Mouse (Mus musculus) MEL (cell line): ENCODE measurements around the gene Rad51ap1. TPM values are rescaled to one million over a fixed set of nuclear protein-coding genes. Genes with fewer than 3 reads are reported as not detected.

ENCODE experiments used
- DNase-seq: peaks from one replicate; pipeline ENCODE4 v3.0.0; 2011; ENCODE audit warnings: low read depth, low spot score
- H3K27ac ChIP-seq: 2 replicates; pipeline ENCODE4 v1.5.1; 2012; ENCODE audit warnings: low read depth, mild to moderate bottlenecking, control low read depth, low read length, moderate library complexity; ENCODE audit not compliant: control insufficient read depth
- H3K27me3 ChIP-seq, 2 experiments: fragments of 150-350 bp in 1 of 2; sonication (generic) in 1 of 2; 2 replicates each; pipeline ENCODE4 v1.6.1; 2012; ENCODE audit warnings: low read length in 2 of 2, mild to moderate bottlenecking in 2 of 2, improper control_type of control experiment in 1 of 2, moderate library complexity in 1 of 2; ENCODE audit not compliant: insufficient read depth in 2 of 2, control insufficient read depth in 1 of 2
- H3K36me3 ChIP-seq, 2 experiments: 2 replicates each; pipeline ENCODE4 v1.6.1; 2012 to 2014; ENCODE audit warnings: low read length in 2 of 2, improper control_type of control experiment in 1 of 2, inconsistent platforms in 1 of 2, mild to moderate bottlenecking in 1 of 2; ENCODE audit not compliant: insufficient read depth in 2 of 2, control insufficient read depth in 1 of 2
- H3K4me1 ChIP-seq, 2 experiments: fragments of 150-350 bp in 1 of 2; sonication (generic) in 1 of 2; 2 replicates each; pipeline ENCODE4 v1.6.1; 2012; ENCODE audit warnings: low read length in 2 of 2, improper control_type of control experiment in 1 of 2, mild to moderate bottlenecking in 1 of 2; ENCODE audit not compliant: insufficient read depth in 2 of 2, control insufficient read depth in 1 of 2
- H3K4me3 ChIP-seq, 2 experiments: fragments of 150-350 bp in 1 of 2; sonication (generic) in 1 of 2; 2 replicates each; pipeline ENCODE4 v1.5.1; 2012; ENCODE audit warnings: low read depth in 2 of 2, low read length in 2 of 2, mild to moderate bottlenecking in 2 of 2, moderate library complexity in 2 of 2, control low read depth in 1 of 2, improper control_type of control experiment in 1 of 2; ENCODE audit not compliant: control insufficient read depth in 1 of 2, insufficient read depth in 1 of 2
- H3K79me2 ChIP-seq: 2 replicates; pipeline ENCODE4 v1.6.1; 2012; ENCODE audit warnings: mild to moderate bottlenecking, low read length, moderate library complexity; ENCODE audit not compliant: control insufficient read depth, poor library complexity, insufficient read depth
- H3K9ac ChIP-seq: 2 replicates; pipeline ENCODE4 v1.6.1; 2012; ENCODE audit warnings: low read depth, mild to moderate bottlenecking, control low read depth, low read length, moderate library complexity; ENCODE audit not compliant: control insufficient read depth, poor library complexity, severe bottlenecking
- H3K9me3 ChIP-seq: fragments of 150-350 bp; sonication (generic); replicated peaks from 2 replicates; pipeline ENCODE4 v1.6.1; 2012; ENCODE audit warnings: mild to moderate bottlenecking, low read length, improper control_type of control experiment, moderate library complexity; ENCODE audit not compliant: insufficient read depth
- BHLHE40 ChIP-seq: IDR thresholded peaks from 2 replicates; pipeline ENCODE4 v1.6.1; 2012; ENCODE audit warnings: low read depth, mild to moderate bottlenecking, inconsistent platforms, low read length, improper control_type of control experiment, borderline replicate concordance
- CHD1 ChIP-seq: IDR thresholded peaks from 2 replicates; pipeline ENCODE4 v1.6.1; 2012; ENCODE audit warnings: low read depth, mild to moderate bottlenecking, inconsistent platforms, low read length, improper control_type of control experiment
- CHD2 ChIP-seq: IDR thresholded peaks from 2 replicates; pipeline ENCODE4 v1.6.1; 2011; ENCODE audit warnings: low read length, improper control_type of control experiment
- EP300 ChIP-seq, 2 experiments: IDR thresholded peaks; 2 replicates each; pipeline ENCODE4 v1.6.1; 2011; ENCODE audit warnings: improper control_type of control experiment in 2 of 2, low read length in 2 of 2, low read depth in 1 of 2, mild to moderate bottlenecking in 1 of 2
- ETS1 ChIP-seq: IDR thresholded peaks from 2 replicates; pipeline ENCODE4 v1.6.1; 2012; ENCODE audit warnings: low read depth, mild to moderate bottlenecking, inconsistent platforms, low read length, improper control_type of control experiment, moderate library complexity
- GABPA ChIP-seq: IDR thresholded peaks from 2 replicates; pipeline ENCODE4 v1.6.1; 2012; ENCODE audit warnings: low read depth, mild to moderate bottlenecking, inconsistent platforms, low read length, improper control_type of control experiment, moderate library complexity
- GATA1 ChIP-seq: IDR thresholded peaks from 2 replicates; pipeline ENCODE4 v1.6.1; 2011; ENCODE audit warnings: low read depth, low read length, improper control_type of control experiment
- HCFC1 ChIP-seq: IDR thresholded peaks from 2 replicates; pipeline ENCODE4 v1.6.1; 2012; ENCODE audit warnings: low read depth, mild to moderate bottlenecking, inconsistent platforms, low read length, improper control_type of control experiment, moderate library complexity
- KAT2A ChIP-seq: conservative IDR thresholded peaks from 2 replicates; pipeline ENCODE4 v1.6.1; 2012; ENCODE audit warnings: low read depth, low read length, improper control_type of control experiment, inconsistent platforms
- MAX ChIP-seq: IDR thresholded peaks from 2 replicates; pipeline ENCODE4 v1.6.1; 2011; ENCODE audit warnings: low read length, improper control_type of control experiment
- MAZ ChIP-seq: IDR thresholded peaks from 2 replicates; pipeline ENCODE4 v1.6.1; 2012; ENCODE audit warnings: low read depth, mild to moderate bottlenecking, inconsistent platforms, low read length, improper control_type of control experiment
- MXI1 ChIP-seq: IDR thresholded peaks from 2 replicates; pipeline ENCODE4 v1.6.1; 2011; ENCODE audit warnings: mild to moderate bottlenecking, low read depth, low read length, improper control_type of control experiment
- MYC ChIP-seq: IDR thresholded peaks from 2 replicates; pipeline ENCODE4 v1.6.1; 2011; ENCODE audit warnings: low read depth, mild to moderate bottlenecking, low read length, improper control_type of control experiment, moderate library complexity
- NELFE ChIP-seq: IDR thresholded peaks from 2 replicates; pipeline ENCODE4 v1.6.1; 2011; ENCODE audit warnings: low read depth, low read length, improper control_type of control experiment
- POLR2AphosphoS2 ChIP-seq: IDR thresholded peaks from 2 replicates; pipeline ENCODE4 v1.6.1; 2011; ENCODE audit warnings: low read length, improper control_type of control experiment
- POLR2AphosphoS5 ChIP-seq: IDR thresholded peaks from 2 replicates; pipeline ENCODE4 v1.6.1; 2012; ENCODE audit warnings: low read depth, borderline replicate concordance, mild to moderate bottlenecking, inconsistent platforms, low read length, moderate library complexity, mixed read lengths
- RAD21 ChIP-seq: IDR thresholded peaks from 2 replicates; pipeline ENCODE4 v1.6.1; 2011; ENCODE audit warnings: mild to moderate bottlenecking, low read depth, low read length, improper control_type of control experiment
- RCOR1 ChIP-seq: IDR thresholded peaks from 2 replicates; pipeline ENCODE4 v1.6.1; 2012; ENCODE audit warnings: low read depth, mild to moderate bottlenecking, inconsistent platforms, low read length, improper control_type of control experiment
- SIN3A ChIP-seq: IDR thresholded peaks from 2 replicates; pipeline ENCODE4 v1.6.1; 2012; ENCODE audit warnings: low read length, improper control_type of control experiment, inconsistent platforms
- SMC3 ChIP-seq: IDR thresholded peaks from 2 replicates; pipeline ENCODE4 v1.6.1; 2011; ENCODE audit warnings: low read depth, low read length, improper control_type of control experiment
- TAL1 ChIP-seq: IDR thresholded peaks from 2 replicates; pipeline ENCODE4 v1.6.1; 2012; ENCODE audit warnings: mild to moderate bottlenecking, inconsistent platforms, low read length, moderate library complexity, mixed read lengths
- TCF12 ChIP-seq: IDR thresholded peaks from 2 replicates; pipeline ENCODE4 v1.6.1; 2014; ENCODE audit warnings: low read depth, mild to moderate bottlenecking, inconsistent platforms, low read length, improper control_type of control experiment, moderate library complexity
- UBTF ChIP-seq: IDR thresholded peaks from 2 replicates; pipeline ENCODE4 v1.6.1; 2012; ENCODE audit warnings: low read depth, mild to moderate bottlenecking, inconsistent platforms, low read length, improper control_type of control experiment, moderate library complexity, borderline replicate concordance; ENCODE audit not compliant: insufficient read depth
- USF1 ChIP-seq: IDR thresholded peaks from 2 replicates; pipeline ENCODE4 v1.6.1; 2014; ENCODE audit warnings: low read depth, mild to moderate bottlenecking, inconsistent platforms, low read length, improper control_type of control experiment, moderate library complexity
- ZC3H11A ChIP-seq: IDR thresholded peaks from 2 replicates; pipeline ENCODE4 v1.6.1; 2012; ENCODE audit warnings: low read depth, mild to moderate bottlenecking, inconsistent platforms, low read length, improper control_type of control experiment
- ZMIZ1 ChIP-seq: IDR thresholded peaks from 2 replicates; pipeline ENCODE4 v1.6.1; 2012; ENCODE audit warnings: low read depth, mild to moderate bottlenecking, inconsistent platforms, low read length, improper control_type of control experiment, moderate library complexity
- ZNF384 ChIP-seq: IDR thresholded peaks from 2 replicates; pipeline ENCODE4 v1.6.1; 2012; ENCODE audit warnings: low read depth, mild to moderate bottlenecking, inconsistent platforms, low read length, improper control_type of control experiment
- polyA plus RNA-seq, 2 experiments: library from polyadenylated mRNA; stranded (reverse) in 1 of 2; unstranded in 1 of 2; fragments of >175 nt in 1 of 2; fragments of >200 nt in 1 of 2; gene quantifications; 2 replicates each; pipeline versions ENCODE4 v1.2.1 to v1.2.4; 2012; ENCODE audit warnings: low replicate concordance in 2 of 2, low read depth in 1 of 2; ENCODE audit not compliant: insufficient read length in 2 of 2, insufficient read depth in 1 of 2, missing spikeins in 1 of 2
- total RNA-seq: library from RNA; depleted of rRNA; stranded (reverse); fragments of 300-350 nt; gene quantifications from 2 replicates; pipeline ENCODE4 v1.2.3, GENCODE M21; 2012

The Rad51ap1 gene
- total and polyA plus RNA-seq, 3 experiments: 55.2 to 108 TPM; not detected in 1

- no peak for TF ChIP-seq GABPA
- no peak for TF ChIP-seq CHD2
- no peak for TF ChIP-seq POLR2AphosphoS2
- no peak for TF ChIP-seq MXI1
- TF ChIP-seq BHLHE40: no peak
- no peak for TF ChIP-seq MAX
- TF ChIP-seq NELFE: no peak
- TF ChIP-seq EP300 (IDR thresholded peaks at IDR 0.05; ENCODE audit: low read depth in 1 of 2, low read length in 2 of 2): no peak
- TF ChIP-seq RAD21: no peak
- TF ChIP-seq ZNF384: no peak
- TF ChIP-seq TCF12: no peak
- no peak for TF ChIP-seq ETS1
- no peak for TF ChIP-seq SMC3
- no peak for TF ChIP-seq GATA1
- Histone ChIP-seq H3K9ac (no peak overlapping the region), H3K4me3 (no peak overlapping the region), H3K9me3 (no peaks in the 10 kb centered on the region), H3K79me2 (no peaks in the 10 kb centered on the region), H3K27me3 (no peaks in the 10 kb centered on the region), H3K27ac (no peak overlapping the region), H3K4me1 (peaks cover 0 to 8% of the 10 kb centered on the region in 2 experiments; a peak in 2 of 4 replicates), H3K36me3 (peaks cover 0 to 4% of the 10 kb centered on the region in 2 experiments; a peak in 1 of 4 replicates)
- peak; percentile 40 for DNase-seq
These were observed 42.3 kb upstream of the Rad51ap1 start for GRCm38 (mm10) chr6:126981539-126982234.

GRCm38 (mm10) chr6:126966241-126967026, 27.0 kb upstream of the Rad51ap1 start:
- no peaks in the 10 kb centered on the region for H3K27me3 ChIP-seq
- H3K9me3 ChIP-seq: no peaks in the 10 kb centered on the region
- no peak overlapping the region for H3K4me3 ChIP-seq
- DNase-seq: no peak
- peaks cover 0 to 3% of the 10 kb centered on the region in 2 experiments; a peak in 2 of 4 replicates for H3K4me1 ChIP-seq
- TF ChIP-seq GATA1 (no peak), SIN3A (no peak), GABPA (no peak), MAX (no peak), SMC3 (no peak), ZC3H11A (no peak), KAT2A (no peak), MAZ (no peak), UBTF (no peak), TAL1 (no peak), MYC (no peak), POLR2AphosphoS2 (no peak), CHD1 (no peak), ZMIZ1 (no peak), USF1 (no peak), RCOR1 (no peak), HCFC1 (no peak), POLR2AphosphoS5 (no peak), TCF12 (no peak)
- peaks cover 1 to 7% of the 10 kb centered on the region in 2 experiments for H3K36me3 ChIP-seq
- no peak overlapping the region for H3K9ac ChIP-seq
- H3K79me2 ChIP-seq: no peaks in the 10 kb centered on the region
- no peak overlapping the region for H3K27ac ChIP-seq
